Mouse (Mus musculus) liver, adult 2 months (tissue): ENCODE measurements around the gene Ptges.

Experiments
- CTCF ChIP-seq: fragments of 200-500 bp; IDR thresholded peaks from 2 replicates; pipeline ENCODE4 v1.5.1; 2011; ENCODE audit warnings: low read depth, low read length, control low read depth
- POLR2A ChIP-seq: fragments of 200-500 bp; IDR thresholded peaks from 2 replicates; pipeline ENCODE4 v1.6.1; 2011; ENCODE audit warnings: low read length, control low read depth; ENCODE audit not compliant: insufficient read depth; ENCODE audit errors: extremely low read depth

- no peak for TF ChIP-seq CTCF
- TF ChIP-seq POLR2A: no peak
Observed at GRCm38 (mm10) chr2:30904231-30904630, 25.4 kb downstream of the Ptges start.
